Mouse (Mus musculus): ENCODE measurements around the gene Btbd7. TPM values are rescaled to one million over a fixed set of nuclear protein-coding genes. Genes with fewer than 3 reads are reported as not detected.
A peak's percentile ranks its signal among the peaks of the same experiment; 100 is the strongest.

Btbd7 gene
- polyA plus RNA-seq, 1 experiment from 2014 or later, result 14.7 TPM

- no peak overlapping the region for H3K4me3 ChIP-seq (ENCODE audit: low read depth, low read length)
- 79% methylated on average over 5 of the region's 5 CpGs for WGBS
- no peak overlapping the region for H3K27ac ChIP-seq (ENCODE audit: low read length)
- no peaks in the 10 kb centered on the region for H3K27me3 ChIP-seq (replicated peaks; ENCODE audit: insufficient read depth, low read length)
- no peaks in the 10 kb centered on the region for H3K4me1 ChIP-seq (ENCODE audit: insufficient read depth, low read depth, low read length)
- ATAC-seq, result no peak
- no peak overlapping the region for H3K9ac ChIP-seq (replicated peaks; ENCODE audit: low read depth)
- H3K36me3 ChIP-seq (ENCODE audit: insufficient read depth, low read length), result peaks cover 22% of the 10 kb centered on the region; the same call in 1 of the 2 replicates
- DNase-seq (ENCODE audit: low spot score), result no peak
- TF ChIP-seq EP300 (IDR thresholded peaks at IDR 0.05) (no peak), CTCF (IDR thresholded peaks at IDR 0.05) (no peak)
- no peak overlapping the region for H3K4me2 ChIP-seq (replicated peaks; ENCODE audit: low read depth, low read length)
- H3K9me3 ChIP-seq (ENCODE audit: low read length), result no peaks in the 10 kb centered on the region
Observed at GRCm38 (mm10) chr12:102778151-102778550, 100.1 kb downstream of the Btbd7 start.

- peaks cover 32% of the 10 kb centered on the region for H3K36me3 ChIP-seq (ENCODE audit: insufficient read depth, low read length)
- WGBS, result 92% methylated on average over 14 of the region's 14 CpGs
- H3K27ac ChIP-seq (ENCODE audit: low read length), result no peak overlapping the region
- H3K4me1 ChIP-seq (ENCODE audit: insufficient read depth, low read depth, low read length), result no peaks in the 10 kb centered on the region
- no peak overlapping the region for H3K4me3 ChIP-seq (ENCODE audit: low read depth, low read length)
- no peak for ATAC-seq
- H3K9me3 ChIP-seq (ENCODE audit: low read length), result no peaks in the 10 kb centered on the region
- no peaks in the 10 kb centered on the region for H3K27me3 ChIP-seq (replicated peaks; ENCODE audit: insufficient read depth, low read length)
- TF ChIP-seq CTCF (IDR thresholded peaks at IDR 0.05), result no peak
- no peak for TF ChIP-seq EP300 (IDR thresholded peaks at IDR 0.05)
- DNase-seq (ENCODE audit: low spot score), result no peak
- H3K4me2 ChIP-seq (replicated peaks; ENCODE audit: low read depth, low read length), result no peak overlapping the region
- H3K9ac ChIP-seq (replicated peaks; ENCODE audit: low read depth), result no peak overlapping the region
Observed at GRCm38 (mm10) chr12:102776035-102776434, 102.2 kb downstream of the Btbd7 start.

GRCm38 (mm10) chr12:102772676-102773075, 105.6 kb downstream of the Btbd7 start:
- H3K27ac ChIP-seq (ENCODE audit: low read length), result no peak overlapping the region

GRCm38 (mm10) chr12:102771601-102772000, 106.7 kb downstream of the Btbd7 start:
- no peak overlapping the region for H3K27ac ChIP-seq (ENCODE audit: low read length)
- no peaks in the 10 kb centered on the region for H3K27me3 ChIP-seq (replicated peaks; ENCODE audit: insufficient read depth, low read length)
- H3K4me2 ChIP-seq (replicated peaks; ENCODE audit: low read depth, low read length), result no peak overlapping the region
- no peak overlapping the region for H3K9ac ChIP-seq (replicated peaks; ENCODE audit: low read depth)
- no peak for TF ChIP-seq EP300 (IDR thresholded peaks at IDR 0.05)
- TF ChIP-seq CTCF (IDR thresholded peaks at IDR 0.05), result no peak
- H3K9me3 ChIP-seq (ENCODE audit: low read length), result no peaks in the 10 kb centered on the region
- ATAC-seq (no peak), DNase-seq (ENCODE audit: low spot score) (no peak)
- peaks cover 52% of the 10 kb centered on the region for H3K36me3 ChIP-seq (ENCODE audit: insufficient read depth, low read length)
- WGBS, result 92% methylated on average over 8 of the region's 8 CpGs
- H3K4me1 ChIP-seq (ENCODE audit: insufficient read depth, low read depth, low read length), result no peaks in the 10 kb centered on the region
- no peak overlapping the region for H3K4me3 ChIP-seq (ENCODE audit: low read depth, low read length)

More at GRCm38 (mm10) chr12:102772676-102773075, 105.6 kb downstream of the Btbd7 start:
- no peaks in the 10 kb centered on the region for H3K27me3 ChIP-seq (replicated peaks; ENCODE audit: insufficient read depth, low read length)
- H3K4me3 ChIP-seq (ENCODE audit: low read depth, low read length), result no peak overlapping the region
- H3K9ac ChIP-seq (replicated peaks; ENCODE audit: low read depth), result no peak overlapping the region
- no peak for TF ChIP-seq CTCF (IDR thresholded peaks at IDR 0.05)
- TF ChIP-seq EP300 (IDR thresholded peaks at IDR 0.05), result no peak
- peaks cover 52% of the 10 kb centered on the region for H3K36me3 ChIP-seq (ENCODE audit: insufficient read depth, low read length)
- no peak overlapping the region for H3K4me2 ChIP-seq (replicated peaks; ENCODE audit: low read depth, low read length)
- ATAC-seq (no peak), DNase-seq (ENCODE audit: low spot score) (no peak)
- H3K9me3 ChIP-seq (ENCODE audit: low read length), result no peaks in the 10 kb centered on the region
- 91% methylated on average over 5 of the region's 5 CpGs for whole genome bisulfite sequencing
- no peaks in the 10 kb centered on the region for H3K4me1 ChIP-seq (ENCODE audit: insufficient read depth, low read depth, low read length)

GRCm38 (mm10) chr12:102769000-102769399, 109.3 kb downstream of the Btbd7 start:
- 87% methylated on average over 4 of the region's 4 CpGs for WGBS
- H3K27me3 ChIP-seq (replicated peaks; ENCODE audit: insufficient read depth, low read length), result no peaks in the 10 kb centered on the region
- peaks cover 50% of the 10 kb centered on the region for H3K36me3 ChIP-seq (ENCODE audit: insufficient read depth, low read length)

GRCm38 (mm10) chr12:102763696-102764095, 114.6 kb downstream of the Btbd7 start:
- no peak overlapping the region for H3K9ac ChIP-seq (replicated peaks; ENCODE audit: low read depth)

More at GRCm38 (mm10) chr12:102769000-102769399, 109.3 kb downstream of the Btbd7 start:
- no peak overlapping the region for H3K4me2 ChIP-seq (replicated peaks; ENCODE audit: low read depth, low read length)
- H3K4me3 ChIP-seq (ENCODE audit: low read depth, low read length), result no peak overlapping the region
- DNase-seq (ENCODE audit: low spot score), result no peak
- no peaks in the 10 kb centered on the region for H3K4me1 ChIP-seq (ENCODE audit: insufficient read depth, low read depth, low read length)
- no peak overlapping the region for H3K9ac ChIP-seq (replicated peaks; ENCODE audit: low read depth)
- no peaks in the 10 kb centered on the region for H3K9me3 ChIP-seq (ENCODE audit: low read length)
- TF ChIP-seq EP300 (IDR thresholded peaks at IDR 0.05), result no peak
- peak; percentile 45 for TF ChIP-seq CTCF (IDR thresholded peaks at IDR 0.05)
- no peak for ATAC-seq
- H3K27ac ChIP-seq (ENCODE audit: low read length), result no peak overlapping the region

GRCm38 (mm10) chr12:102761668-102762067, 116.6 kb downstream of the Btbd7 start:
- Histone ChIP-seq H3K4me1 (ENCODE audit: insufficient read depth, low read depth, low read length) (peaks cover 9% of the 10 kb centered on the region; the same call in 1 of the 2 replicates), H3K36me3 (ENCODE audit: insufficient read depth, low read length) (peaks cover 16% of the 10 kb centered on the region), H3K4me2 (replicated peaks; ENCODE audit: low read depth, low read length) (no peak overlapping the region), H3K27ac (ENCODE audit: low read length) (no peak overlapping the region), H3K9me3 (ENCODE audit: low read length) (no peaks in the 10 kb centered on the region), H3K9ac (replicated peaks; ENCODE audit: low read depth) (no peak overlapping the region), H3K4me3 (ENCODE audit: low read depth, low read length) (no peak overlapping the region), H3K27me3 (replicated peaks; ENCODE audit: insufficient read depth, low read length) (no peaks in the 10 kb centered on the region)
- TF ChIP-seq CTCF (IDR thresholded peaks at IDR 0.05) (no peak), EP300 (IDR thresholded peaks at IDR 0.05) (no peak)
- no peak for DNase-seq (ENCODE audit: low spot score)
- no peak for ATAC-seq
- 76% methylated on average over 3 of the region's 3 CpGs for WGBS

More at GRCm38 (mm10) chr12:102763696-102764095, 114.6 kb downstream of the Btbd7 start:
- ATAC-seq, result no peak
- Histone ChIP-seq H3K36me3 (ENCODE audit: insufficient read depth, low read length) (peaks cover 33% of the 10 kb centered on the region), H3K4me3 (ENCODE audit: low read depth, low read length) (no peak overlapping the region), H3K4me2 (replicated peaks; ENCODE audit: low read depth, low read length) (no peak overlapping the region), H3K4me1 (ENCODE audit: insufficient read depth, low read depth, low read length) (peaks cover 6% of the 10 kb centered on the region; the same call in 1 of the 2 replicates), H3K27ac (ENCODE audit: low read length) (no peak overlapping the region), H3K9me3 (ENCODE audit: low read length) (no peaks in the 10 kb centered on the region), H3K27me3 (replicated peaks; ENCODE audit: insufficient read depth, low read length) (no peaks in the 10 kb centered on the region)
- no peak for DNase-seq (ENCODE audit: low spot score)
- TF ChIP-seq CTCF (IDR thresholded peaks at IDR 0.05), result no peak

Data from lung, postnatal 0 days (tissue).